Mouse (Mus musculus) kidney, adult 2 months (tissue): ENCODE results near the gene Mrpl20.

Experiments
- CTCF ChIP-seq: fragments of 200-500 bp; conservative IDR thresholded peaks from 2 replicates; pipeline ENCODE4 v1.5.1; 2011; ENCODE audit warnings: low read depth, mild to moderate bottlenecking, control low read depth, low read length, moderate library complexity, mixed read lengths; ENCODE audit not compliant: insufficient read depth, insufficient read length
- POLR2A ChIP-seq: fragments of 200-500 bp; IDR thresholded peaks from one replicate; pipeline ENCODE4 v1.6.1; 2011; ENCODE audit warnings: low read depth, low read length, control low read depth

GRCm38 (mm10) chr4:155783486-155784080, 19.1 kb upstream of the Mrpl20 start:
- TF ChIP-seq POLR2A (no peak), CTCF (no peak)
